Mouse (Mus musculus) C2C12 (cell line): ENCODE measurements around the gene Wnt6.

ENCODE experiments used
- CEBPB ChIP-seq: IDR thresholded peaks from one replicate; pipeline ENCODE4 v1.6.1; 2011; ENCODE audit warnings: low read depth, mild to moderate bottlenecking, control low read depth, moderate library complexity
- CTCF ChIP-seq: IDR thresholded peaks from one replicate; pipeline ENCODE4 v1.5.1; 2011; ENCODE audit not compliant: control insufficient read depth, insufficient read depth, insufficient read length
- FOSL1 ChIP-seq: IDR thresholded peaks from one replicate; pipeline ENCODE4 v1.8.0; 2011; ENCODE audit warnings: mild to moderate bottlenecking, low read length; ENCODE audit not compliant: poor library complexity, insufficient read depth, severe bottlenecking
- MAX ChIP-seq: IDR thresholded peaks from one replicate; pipeline ENCODE4 v1.6.1; 2011; ENCODE audit warnings: mild to moderate bottlenecking, control low read depth
- MYOD1 ChIP-seq: IDR thresholded peaks from one replicate; pipeline ENCODE4 v1.6.1; 2011; ENCODE audit warnings: low read depth; ENCODE audit not compliant: control insufficient read depth, insufficient read length
- MYOG ChIP-seq: IDR thresholded peaks from one replicate; pipeline ENCODE4 v1.6.1; 2011; ENCODE audit not compliant: control insufficient read depth, insufficient read length; ENCODE audit errors: extremely low read depth
- USF1 ChIP-seq: IDR thresholded peaks from one replicate; pipeline ENCODE4 v1.6.1; 2011; ENCODE audit warnings: low read depth, mild to moderate bottlenecking, control low read depth, moderate library complexity

- TF ChIP-seq CTCF (no peak), FOSL1 (no peak), USF1 (no peak), MYOG (no peak), MAX (no peak), CEBPB (no peak), MYOD1 (no peak)
Measured at GRCm38 (mm10) chr1:74817219-74817618, 45.5 kb downstream of the Wnt6 start.
